Mouse (Mus musculus): ENCODE measurements around the gene Rbms1.

The Rbms1 gene

DNA sequence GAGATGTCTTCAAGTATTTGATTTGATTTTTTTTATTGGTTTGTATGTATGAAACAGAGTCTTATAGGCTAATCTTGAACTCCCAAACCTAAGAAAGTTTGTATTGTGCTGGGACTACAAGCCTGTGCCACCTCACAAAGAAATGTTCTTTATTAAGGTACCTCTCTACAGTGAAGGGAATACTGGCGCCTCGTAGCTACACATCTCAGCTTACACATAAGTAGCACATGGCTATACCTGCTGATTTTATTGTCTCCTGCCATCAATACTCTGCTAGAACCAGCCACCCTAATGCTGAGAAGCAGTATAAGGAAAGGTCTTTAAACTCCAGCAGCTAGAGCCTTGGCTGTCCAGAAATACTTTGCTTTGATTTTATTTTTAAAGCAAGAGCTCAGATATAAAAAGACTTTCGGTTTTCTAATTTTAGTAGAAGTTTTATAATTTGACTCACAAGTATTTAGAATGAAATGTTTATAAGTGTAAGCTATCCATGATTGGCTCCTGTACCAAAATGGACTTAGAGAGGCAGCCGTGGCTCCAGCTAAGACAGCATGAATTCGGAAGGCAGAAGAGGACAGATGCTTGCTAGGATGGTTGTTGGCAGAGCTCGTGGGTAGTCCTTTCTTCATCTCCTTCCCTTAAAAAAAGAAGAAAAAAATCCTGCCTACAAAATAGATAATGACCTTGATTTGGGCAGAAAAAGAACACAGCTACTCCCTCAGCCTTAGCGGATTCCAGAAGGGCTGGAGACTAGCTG is 48.3 kb downstream of the Rbms1 start:
- no peak for DNase-seq

DNA sequence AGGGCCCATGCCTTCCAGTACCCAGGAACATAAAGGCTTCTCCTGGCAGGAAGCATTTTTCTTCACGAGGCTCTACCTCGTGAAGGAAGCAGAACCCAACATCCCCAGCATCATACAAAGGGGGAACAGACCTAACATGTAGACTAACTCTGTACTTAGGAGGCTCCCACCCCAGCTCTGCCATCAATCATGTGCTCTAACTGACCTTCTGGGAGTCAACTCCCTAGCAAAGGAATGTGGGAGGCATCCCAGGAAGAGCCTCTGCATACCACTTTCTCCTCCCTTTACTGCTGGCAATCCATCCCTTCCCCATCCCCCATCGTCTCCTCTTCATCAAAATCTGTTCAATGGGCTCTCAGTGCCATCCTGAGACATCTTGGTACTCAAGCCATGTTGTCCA is 49.7 kb downstream of the Rbms1 start:
- no peak for DNase-seq

DNA sequence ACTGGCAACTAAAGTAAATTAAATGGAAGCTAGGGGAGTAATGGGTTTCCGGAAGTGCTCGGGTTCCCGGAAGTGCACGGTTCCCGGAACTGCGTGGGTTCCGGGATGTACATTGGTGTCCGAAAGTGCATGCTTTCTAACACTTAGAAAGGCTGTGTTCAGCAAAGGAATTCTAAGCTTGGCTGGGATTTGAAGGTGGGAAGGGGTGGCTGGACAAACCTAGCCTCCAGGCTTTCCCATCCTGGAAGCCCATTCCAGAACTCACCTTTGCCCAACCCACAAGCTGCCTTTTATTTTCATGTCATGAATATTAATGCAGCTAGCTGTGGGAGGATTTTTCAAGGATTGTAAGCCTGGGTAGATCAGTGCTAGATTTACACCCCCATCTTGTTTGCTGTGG is 51.3 kb downstream of the Rbms1 start:
- DNase-seq = no peak

DNA sequence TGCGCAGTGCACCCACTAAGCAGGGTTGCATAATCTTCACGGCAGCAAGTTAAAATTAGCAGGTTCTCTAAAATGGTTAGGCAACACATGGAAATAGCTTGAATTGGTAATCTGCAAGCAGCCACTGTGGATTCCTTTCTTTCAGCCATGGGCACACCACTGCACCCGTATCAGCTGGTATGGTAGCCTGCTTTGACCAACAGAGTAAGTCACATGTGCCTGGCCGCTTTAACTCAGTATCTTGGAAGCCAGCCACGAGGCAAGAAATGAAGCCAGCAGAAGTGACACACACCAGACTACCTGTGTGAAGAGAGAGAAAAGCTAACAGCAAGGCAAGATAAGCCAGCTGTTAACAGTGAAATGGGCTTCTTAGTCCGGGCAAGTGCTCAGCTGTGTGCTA is 52.2 kb downstream of the Rbms1 start:
- no peak for DNase-seq

DNA sequence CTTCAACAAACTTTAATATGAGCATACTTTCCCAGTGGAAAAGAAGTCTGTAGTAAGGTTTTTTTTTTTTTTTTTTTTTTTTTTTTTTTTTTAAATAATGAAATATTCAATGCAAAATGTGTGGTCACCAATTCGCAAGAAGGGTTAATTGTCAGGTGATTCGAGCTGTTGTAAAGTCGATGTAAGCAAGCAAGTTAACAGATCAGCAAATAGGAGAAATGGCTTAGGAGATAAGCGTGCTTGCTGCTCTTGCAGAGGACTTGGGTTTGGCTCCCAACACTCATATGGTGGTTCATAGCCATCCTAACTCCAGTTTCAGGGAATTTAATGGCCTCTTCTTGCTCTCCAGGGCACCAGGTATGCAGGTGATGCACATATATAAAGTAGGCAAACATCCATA is 54.4 kb downstream of the Rbms1 start:
- no peak for DNase-seq

DNA sequence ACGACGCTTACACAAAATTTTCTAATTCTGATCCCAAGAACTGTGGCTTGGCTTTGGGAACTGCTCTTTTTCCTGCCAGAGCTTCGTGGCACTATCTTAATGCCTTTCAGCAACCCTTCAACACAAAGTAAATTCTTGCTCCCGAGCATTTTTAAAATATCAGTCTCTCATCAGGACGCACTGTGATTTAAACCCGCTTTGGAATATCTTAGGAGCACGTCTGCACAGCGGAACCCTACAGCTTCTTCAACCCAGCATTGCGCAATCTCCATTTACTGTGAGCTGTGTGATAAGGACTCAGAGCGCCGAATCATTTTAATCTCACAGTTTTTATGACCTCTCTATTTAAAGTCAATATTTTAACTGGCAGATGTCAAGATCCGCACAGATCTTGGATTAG is 54.9 kb downstream of the Rbms1 start:
- no peak for DNase-seq

DNA sequence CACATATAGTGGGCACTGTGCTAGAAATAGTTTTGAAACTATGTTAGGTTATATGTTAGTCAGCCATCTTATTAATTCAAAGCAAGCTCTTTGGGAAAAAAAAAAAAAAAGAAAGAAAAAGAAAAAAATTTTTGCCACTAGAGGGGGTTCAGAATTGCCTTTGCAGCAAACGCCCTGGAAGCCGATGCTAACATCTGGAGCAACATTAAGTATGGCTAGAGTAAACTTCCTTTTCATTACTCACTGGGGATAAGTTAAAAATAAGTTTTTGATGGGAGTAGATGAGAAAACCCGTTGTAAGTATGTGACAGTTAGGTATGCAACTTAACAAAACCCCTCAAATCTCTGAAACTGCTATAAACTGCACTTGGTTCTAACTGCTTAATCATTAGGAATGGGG is 57.7 kb downstream of the Rbms1 start:
- DNase-seq = no peak

DNA sequence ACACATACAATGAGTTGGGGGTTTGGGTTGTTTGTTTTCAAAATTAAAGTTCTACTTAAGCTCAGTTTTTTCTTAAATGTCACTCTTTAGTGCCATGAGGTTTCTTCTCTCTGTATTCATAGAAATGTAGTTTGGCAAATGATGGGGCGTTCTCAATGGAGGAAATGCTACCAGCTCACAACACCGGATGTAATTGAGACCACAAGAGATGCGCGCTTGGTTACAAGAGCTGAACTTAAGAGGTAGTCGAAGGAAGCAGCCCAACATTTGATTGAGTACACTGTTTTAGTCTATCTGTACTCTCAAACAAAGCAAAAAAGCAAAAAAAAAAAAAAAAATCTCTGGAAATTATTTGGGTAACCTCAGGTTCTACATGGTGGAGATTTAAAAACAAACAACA is 58.9 kb downstream of the Rbms1 start:
- DNase-seq = no peak

DNA sequence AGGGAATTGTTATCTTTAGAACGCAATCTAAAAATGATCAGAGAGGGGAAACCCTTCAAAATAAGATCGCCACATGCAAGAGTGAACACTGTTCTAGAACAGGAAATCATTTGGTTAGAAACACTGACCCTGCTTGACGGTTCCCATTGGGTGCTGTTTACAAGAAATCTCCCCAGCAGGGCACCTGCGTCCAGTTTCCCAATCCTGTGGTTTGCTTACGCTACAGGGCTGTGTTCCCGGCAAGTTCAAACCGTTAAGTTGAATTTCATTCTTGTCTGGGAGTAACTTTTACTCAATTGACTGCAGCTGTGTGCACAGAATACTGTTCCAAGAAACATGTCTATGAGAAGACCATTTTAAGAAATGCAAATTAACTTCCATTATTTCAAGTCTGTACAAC is 59.5 kb downstream of the Rbms1 start:
- DNase-seq = no peak

DNA sequence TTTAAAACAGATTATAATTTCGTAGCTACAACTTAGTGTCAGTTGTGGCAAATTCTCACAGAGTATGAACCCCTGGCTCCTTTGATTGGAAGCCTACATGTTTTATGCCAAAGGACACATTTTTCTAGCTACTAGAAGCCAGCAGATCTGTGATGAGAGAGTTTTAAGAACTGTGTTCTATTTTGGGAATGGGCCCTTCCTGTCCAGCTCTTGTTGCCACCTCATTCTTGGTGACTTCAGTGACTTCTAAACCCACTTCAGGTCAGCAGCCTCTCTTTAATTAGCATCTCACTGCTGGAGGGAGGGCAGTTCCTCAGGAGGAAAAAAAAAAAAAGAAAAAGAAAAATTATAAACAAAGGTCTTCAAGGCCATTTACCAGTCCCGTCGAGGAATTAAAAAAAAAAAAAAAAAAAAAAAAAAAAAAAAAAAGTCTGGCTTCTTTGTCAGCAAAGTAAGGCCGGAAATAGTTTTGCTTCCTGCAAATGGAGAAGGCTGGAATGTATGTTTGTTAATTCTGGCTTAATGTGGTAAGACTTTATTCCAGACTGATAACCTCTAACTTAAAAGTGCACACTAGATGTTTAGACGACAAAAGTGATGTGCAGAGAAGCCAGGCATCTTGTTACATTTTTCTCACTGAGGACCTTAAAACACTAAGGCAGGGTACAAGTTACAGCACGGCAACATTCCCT is 60.4 kb downstream of the Rbms1 start:
- no peak for DNase-seq

DNA sequence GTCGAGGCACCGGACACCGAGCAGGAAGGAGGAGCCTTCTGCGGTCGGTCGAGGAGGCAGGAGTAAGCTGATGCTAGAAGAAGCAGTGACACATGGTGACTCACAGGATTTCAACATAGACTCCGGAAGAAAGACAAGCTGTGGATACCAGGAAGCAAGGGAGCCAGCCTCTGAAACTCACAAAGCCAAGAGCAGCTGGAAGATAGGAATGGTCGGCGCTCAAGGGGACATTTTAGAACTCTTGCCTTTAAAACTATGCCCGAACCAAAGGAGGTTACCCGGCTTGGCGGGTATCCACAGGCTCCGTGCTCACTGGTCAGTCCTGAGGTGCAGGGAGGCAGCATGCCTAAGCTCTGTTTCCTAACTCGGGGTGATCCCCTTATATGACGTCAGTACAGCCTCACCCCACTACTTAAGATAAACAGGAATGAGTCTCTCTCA is 61.5 kb downstream of the Rbms1 start:
- DNase-seq = no peak

DNA sequence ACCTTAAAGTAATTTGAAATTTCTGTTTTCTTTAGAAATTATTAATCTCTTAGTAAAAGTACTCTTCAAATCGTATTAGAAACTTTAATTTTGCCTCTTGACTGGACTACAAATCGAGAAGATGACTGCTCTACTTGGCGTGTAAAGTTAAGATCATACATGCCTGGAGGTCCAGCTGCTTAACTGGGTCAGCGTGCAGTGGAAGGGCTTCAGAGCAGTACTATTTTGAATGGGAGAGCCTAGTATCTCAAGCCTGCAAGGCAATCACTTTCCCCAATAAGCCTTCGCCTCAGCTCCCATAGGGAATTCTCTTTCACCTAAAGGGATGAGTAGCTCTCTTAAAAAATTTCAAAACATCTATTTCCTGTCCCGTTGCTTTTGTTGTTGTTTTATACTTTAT is 62.0 kb downstream of the Rbms1 start:
- DNase-seq = no peak

DNA sequence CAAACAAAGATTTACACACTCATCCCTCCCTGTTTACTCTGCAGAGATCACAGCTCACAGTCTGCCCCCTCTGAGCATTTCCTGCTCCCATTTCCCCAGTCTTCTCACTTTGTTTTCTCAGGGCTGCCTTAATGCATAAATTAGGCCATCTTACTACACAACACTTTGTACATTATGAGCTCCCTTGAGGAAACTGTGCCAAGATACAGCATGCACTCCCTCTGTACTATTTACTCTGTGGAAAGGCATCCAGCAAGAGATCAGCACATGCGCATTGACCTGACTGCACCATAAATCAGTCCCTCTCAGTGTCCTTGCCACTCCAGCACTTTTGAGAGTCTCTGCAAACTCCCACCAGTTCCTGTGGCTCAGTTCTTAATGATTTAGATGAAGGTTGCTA is 70.0 kb downstream of the Rbms1 start:
- DNase-seq = no peak

DNA sequence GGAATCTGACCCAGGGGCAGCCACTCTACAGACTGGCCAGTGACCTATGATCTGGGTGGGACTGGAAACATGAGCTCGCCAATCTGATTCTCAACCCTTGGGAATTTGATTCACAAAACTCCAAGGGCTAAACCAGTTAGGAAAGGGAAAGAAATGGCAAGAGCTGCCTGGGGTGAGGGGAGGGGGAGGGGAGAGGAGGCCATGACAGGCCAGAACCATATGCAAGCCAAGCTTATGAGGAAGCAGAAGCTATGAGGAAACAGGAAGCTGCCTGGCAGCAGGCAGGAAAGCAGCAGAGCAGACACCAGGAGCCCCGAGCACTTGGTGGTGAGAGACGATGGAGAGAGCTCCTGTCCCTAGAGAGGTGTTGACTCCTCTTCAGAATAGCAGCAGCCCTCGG is 79.1 kb downstream of the Rbms1 start:
- no peak for DNase-seq

DNA sequence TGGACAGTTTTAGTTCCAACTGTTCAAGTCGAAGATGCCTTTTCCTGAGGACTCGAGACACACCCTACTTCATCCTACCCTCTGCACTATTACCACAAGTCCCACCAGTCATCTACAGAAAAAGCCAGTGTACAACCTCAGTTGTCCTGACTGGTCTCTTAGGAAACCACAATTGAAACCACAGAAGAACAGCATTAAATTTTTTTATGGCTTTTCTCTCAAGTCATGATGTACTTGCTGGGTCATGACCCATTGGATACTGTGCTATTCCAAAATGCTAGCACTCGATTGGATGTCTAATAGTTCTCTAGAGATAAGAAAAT is 80.0 kb downstream of the Rbms1 start:
- DNase-seq = no peak

DNA sequence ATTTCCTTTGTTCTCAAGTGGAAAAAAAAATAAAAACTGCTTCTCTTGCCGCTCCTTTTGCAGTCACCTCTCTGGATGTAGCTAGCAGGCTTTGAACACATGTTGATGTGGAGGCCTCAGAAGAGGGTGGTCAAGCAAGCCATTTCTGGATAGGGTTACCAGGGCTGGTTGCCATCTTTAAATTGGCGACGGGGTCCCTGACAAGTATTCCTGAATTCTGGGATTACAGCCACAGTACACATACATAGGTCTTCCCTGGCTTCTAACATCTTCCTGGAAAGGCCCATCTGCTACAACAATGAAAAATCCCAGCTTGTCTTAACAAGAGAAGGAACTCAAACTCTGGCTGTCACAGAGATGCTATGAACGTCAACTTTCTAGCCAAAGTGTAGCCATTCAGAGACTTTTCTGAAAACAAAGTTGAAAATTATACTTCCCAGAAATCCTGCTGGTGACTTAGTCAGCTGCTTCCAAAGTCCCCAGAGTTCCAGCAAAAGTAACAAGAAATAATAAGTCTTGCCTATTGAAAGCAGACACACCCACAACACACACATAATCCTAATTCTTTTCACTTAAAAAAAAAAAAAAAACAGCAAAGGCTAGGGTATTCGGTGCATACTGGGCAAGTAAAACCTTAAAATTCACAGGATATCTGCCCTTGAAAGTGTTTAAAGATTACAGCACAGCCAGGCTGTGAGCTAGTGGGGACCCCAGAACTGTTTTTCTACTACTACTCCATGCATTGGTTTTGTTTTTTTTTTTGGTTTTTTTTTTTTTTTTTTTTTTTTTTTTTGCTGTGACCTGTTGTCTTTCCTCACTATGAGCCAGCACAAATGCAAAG is 80.6 kb downstream of the Rbms1 start:
- DNase-seq = no peak

DNA sequence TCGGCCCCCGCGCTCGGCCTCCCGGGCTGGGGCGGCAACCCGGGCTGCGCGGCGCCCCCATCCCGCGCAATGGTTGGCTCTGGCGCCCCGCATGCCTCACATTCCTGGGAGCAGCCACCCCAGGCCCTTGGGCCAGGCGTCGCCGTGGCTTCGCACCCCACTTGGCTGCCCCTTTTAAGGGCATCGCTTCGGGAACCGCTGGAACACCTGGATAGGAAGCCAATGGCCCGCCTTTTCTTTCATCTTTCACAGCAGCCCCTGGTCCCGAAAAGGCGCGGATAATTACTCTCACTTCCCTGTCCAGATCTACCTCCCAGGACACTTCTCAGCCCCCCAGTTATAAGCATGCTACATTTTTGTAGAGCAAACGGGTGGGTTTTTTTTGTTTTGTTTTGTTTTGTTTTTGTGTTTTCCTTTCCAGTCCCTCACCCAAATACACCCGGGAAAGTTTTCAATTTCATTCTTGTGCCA is 81.4 kb downstream of the Rbms1 start:
- no peak for DNase-seq

DNA sequence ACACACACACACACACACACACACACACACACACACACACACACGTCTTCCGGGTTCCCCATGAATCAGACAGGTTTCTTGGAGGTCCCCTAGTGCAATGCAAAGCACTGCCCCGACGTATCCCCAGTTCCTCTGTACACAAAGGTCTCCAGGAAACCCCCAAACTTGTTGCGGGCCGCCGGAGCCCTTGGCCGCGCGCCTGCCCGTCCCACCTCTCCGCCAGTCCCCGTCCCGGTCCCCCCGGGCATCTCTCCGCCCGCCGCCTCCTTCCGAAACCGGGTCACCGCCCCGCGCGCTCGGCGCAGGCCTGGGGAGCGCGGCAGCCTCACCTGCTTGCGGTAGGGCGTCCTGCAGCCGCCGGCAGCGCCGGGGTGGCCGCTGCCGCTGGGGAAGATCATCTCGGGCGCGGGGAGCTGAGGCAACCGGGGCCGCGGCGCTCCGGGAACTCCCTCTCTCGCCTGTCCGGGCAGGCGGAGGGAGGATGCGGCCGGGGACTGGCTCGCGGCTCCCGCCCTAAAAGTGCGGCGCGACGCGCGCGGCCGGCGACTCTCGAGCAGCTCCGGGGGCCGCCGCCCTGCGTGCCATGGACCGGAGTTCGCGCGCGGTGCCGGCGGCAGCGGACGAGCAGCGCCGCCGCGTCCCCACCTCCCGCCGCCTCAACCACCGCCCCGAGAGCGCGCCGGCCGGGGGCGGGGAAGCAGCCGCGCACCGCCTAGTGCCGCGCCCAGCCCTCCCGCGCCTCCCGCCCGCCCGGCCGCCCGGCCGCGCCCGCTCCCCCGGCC is 82.0 kb downstream of the Rbms1 start:
- peak; percentile 52 for DNase-seq

DNA sequence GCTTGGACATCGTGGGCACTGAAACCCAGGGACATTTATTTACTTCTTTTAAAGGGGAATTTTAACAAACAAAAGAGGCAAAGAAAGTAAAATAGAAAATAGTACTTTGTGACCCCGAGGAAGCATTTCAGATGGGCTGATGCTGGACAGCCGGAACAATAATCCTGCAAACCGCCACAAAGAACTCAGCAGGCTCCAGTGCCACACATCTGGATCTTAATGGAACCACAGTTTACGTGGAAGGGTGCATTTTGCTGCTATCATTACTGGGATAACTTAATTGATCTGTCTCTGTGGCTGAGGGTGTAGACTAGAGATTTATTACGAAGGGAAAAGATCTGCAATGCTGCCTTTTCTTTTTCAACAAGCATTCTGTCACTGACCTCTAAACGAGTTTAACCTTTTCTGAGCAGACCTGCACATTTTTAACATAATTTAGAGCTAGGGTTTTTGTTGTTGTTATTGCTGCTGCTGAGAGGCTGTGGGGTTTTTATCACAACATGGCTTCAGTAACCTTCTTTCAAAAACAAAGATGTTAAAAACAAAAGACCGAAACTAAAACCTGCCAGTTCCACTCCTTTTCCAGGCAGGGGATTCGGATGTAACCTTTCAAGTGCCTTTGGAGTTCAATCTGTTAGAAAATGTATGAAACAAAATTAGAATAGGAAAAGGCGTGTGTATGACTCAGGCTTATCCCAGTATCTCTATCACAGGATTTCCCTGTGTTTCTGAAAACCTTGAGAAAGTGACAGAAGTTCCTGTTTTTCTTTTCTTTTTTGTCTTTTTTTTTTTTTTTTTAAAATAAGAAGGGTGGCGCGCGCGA is 82.8 kb downstream of the Rbms1 start:
- DNase-seq = no peak

DNA sequence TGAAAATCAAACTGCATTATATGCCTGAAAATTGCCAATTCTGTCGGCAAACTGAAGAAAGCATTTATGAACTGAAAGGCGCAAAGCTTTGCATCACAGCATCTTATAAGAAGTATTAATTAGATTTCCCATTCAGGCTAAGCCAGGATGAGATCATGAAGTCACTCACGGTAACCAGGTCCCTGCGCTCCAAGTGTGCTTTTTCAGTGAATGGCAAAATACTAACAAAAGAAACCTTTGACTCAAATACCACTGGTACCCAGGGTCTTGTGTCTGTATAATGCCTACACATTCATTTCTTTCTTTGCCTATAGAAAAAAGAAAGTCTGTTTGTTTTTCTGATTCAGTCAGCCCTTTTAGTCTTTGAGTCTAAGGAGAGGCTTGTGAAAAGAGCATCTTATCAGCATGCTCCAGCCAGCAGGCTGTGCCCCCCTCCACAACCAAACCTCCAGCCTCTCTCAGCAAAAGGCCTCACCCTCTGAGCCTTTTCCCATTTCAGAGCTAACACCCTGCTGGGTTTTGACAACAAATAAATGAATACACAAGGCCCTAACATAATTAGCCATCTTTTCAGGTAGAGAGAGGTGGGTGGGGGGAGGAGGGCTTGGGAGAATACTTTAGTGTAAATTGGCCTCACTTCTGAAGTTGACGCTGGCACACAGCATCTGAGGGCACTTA is 83.7 kb downstream of the Rbms1 start:
- DNase-seq = no peak

DNA sequence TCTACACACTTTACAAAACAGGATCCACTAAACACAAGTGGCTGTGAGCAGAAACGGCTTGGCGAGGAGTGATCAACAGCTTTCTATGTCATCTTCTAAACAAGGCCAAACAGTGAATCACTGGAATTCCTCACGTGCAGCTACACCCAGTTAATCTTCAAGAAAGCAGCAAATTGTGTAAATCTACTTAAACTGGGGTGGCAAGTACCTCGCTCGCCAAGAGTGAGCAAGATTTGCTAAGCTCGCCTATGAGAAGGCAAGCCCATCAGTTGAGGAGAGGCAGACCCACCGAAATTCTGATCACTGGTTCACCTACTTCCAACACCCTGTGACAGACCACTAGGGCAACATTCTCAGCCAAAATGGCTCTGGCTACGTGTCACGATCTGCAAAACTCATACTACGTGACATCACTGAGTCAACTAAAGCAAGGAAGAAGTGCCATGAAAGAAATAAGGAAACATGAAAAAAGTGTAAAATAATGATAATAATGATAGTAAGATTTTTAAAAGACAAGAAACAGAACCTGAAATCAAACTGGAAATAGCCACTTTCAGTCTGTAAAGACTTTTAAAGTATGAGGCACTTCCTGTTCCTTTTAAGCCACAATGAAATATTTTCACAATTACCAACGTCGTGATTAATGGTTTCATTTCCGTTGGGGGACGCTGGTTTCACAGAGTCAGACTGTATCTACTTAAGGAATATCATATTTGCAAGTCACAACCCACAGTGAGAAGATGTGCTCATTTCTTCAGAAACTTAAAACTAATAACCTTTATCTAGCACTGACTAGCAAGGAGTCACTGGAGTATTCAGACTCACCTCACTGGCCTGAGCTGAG is 85.2 kb downstream of the Rbms1 start:
- no peak for DNase-seq
